Mouse (Mus musculus) Patski (cell line): Measurements from ENCODE around the gene Tmem94. TPM values are rescaled to one million over a fixed set of nuclear protein-coding genes. Genes with fewer than 3 reads are reported as not detected.

ENCODE experiments used
- ATAC-seq: fragments of 100-300 bp; one replicate; pipeline ENCODE4 v1.8.0; 2021
- CTCF ChIA-PET: fragments of 350-600 bp; sonication (Branson Sonifier 250); formaldehyde crosslinking; loops from one replicate; lab custom pipeline; 2022; ENCODE audit warnings: inconsistent platforms; lab: Charles Lee
- POLR2A ChIA-PET: fragments of 350-600 bp; sonication (Branson Sonifier 250); formaldehyde crosslinking; loops from one replicate; lab custom pipeline; 2022; ENCODE audit warnings: antibody characterized with exemption, inconsistent platforms; lab: Charles Lee
- DNase-seq: peaks from one replicate; pipeline ENCODE4 v3.0.0-alpha.2; 2011; ENCODE audit warnings: low read depth, low spot score
- H3K27me3 ChIP-seq: fragments of 371-371 bp; one replicate; pipeline ENCODE4 v1.5.1; 2021
- CTCF ChIP-seq: fragments of 100-300 bp; IDR thresholded peaks from one replicate; pipeline ENCODE4 v1.5.1; 2021
- in situ Hi-C: fragments of 300-500 bp; cut with MboI; formaldehyde crosslinking; loops from 3 replicates; pipeline ENCODE4 v1.11.1; 2018; ENCODE audit warnings: low pct_unique_long_range_greater_than_20kb, mixed read lengths
- polyA plus RNA-seq: library from polyadenylated mRNA; unstranded; gene quantifications from one replicate; pipeline ENCODE4 v1.2.3, GENCODE M21; 2021

The Tmem94 gene
- polyA plus RNA-seq, 1 experiment from 2014 or later, result 44.3 TPM

DNA sequence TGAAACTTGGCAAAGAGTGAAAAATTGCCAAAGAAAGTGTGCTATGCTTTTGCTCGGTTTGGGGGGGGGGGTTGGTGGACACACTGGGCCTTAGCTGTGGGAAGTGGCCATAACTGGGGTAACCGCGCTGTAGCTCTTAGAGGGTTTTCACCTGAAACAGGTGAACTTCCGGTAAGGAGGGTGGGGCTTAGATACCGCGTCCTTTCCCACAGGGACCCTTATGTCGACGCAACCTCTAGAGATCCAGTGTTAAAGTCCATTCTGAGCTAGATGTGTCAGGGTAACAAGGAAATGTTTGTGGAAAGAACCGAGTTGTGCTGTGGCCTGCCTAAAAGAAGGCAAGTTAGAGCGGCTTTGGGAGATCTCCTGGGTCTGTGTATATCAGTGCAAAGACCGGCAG lies 59.6 kb downstream of the Tmem94 start:
- in situ Hi-C loops, result loop anchor here (5.0 kb wide), 1 partner anchor 32 kb away; the partner anchor contains the start of gene Myo15b
- ChIA-PET CTCF (interaction anchor here (1.4 kb wide), 1 partner anchor 17 kb away, joined by 4 read pairs; no protein-coding TSS in a partner anchor), POLR2A (interaction anchor here (1.3 kb wide), 1 partner anchor 10 kb away, joined by 4 read pairs; no protein-coding TSS in a partner anchor)
- TF ChIP-seq CTCF, result no peak
- no peaks in the 10 kb centered on the region for H3K27me3 ChIP-seq
- ATAC-seq (no peak), DNase-seq (no peak)

DNA sequence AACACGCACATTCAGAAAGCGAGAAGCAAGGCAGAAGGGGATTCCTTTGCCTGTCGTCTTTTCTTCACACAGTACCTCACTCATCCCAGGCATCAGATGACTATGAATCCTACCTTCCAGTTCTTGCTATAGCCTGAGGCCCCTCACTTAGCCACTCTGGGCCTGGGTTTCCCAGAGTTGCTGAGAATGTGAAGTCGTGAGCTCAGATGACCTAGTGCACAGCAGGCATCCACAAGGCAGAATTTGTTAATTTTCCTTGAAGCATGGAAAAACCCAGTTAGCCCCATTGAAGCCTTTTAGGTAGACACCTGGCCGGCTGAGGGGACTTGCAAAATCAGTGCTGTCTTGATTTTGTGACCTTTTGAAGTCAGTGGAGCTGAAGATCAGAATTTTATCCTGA lies 61.3 kb downstream of the Tmem94 start:
- no peak for TF ChIP-seq CTCF
- in situ Hi-C loops, result no loop called here
- CTCF ChIA-PET, result interaction anchor here (0.8 to 9.1 kb wide), 2 partner anchors 12 to 16 kb away, joined by 3 to 46 read pairs; partner anchors contain the start of gene Tsen54

DNA sequence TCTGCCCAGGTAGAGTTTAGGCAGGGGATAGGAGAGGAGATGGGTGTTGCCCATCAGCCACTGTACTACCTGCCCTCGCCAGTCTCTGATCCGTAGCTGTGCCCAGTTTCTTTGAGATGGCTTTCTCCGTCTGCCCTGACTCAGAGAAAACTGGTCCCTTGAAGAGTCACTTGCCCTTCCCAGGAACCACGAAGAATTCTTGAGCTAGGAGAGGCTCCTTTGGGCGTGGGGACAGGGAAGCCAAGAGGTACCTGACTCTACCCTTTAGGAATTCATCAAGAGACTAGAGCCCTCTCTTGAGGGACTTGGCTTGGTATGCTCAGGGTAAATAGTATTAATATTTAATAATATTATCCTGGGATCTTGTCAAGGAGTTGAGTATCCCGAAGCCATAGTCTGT lies 62.4 kb downstream of the Tmem94 start:
- no peaks in the 10 kb centered on the region for H3K27me3 ChIP-seq
- no peak for DNase-seq
- TF ChIP-seq CTCF, result no peak
- ChIA-PET POLR2A (interaction anchor here (0.7 to 1.4 kb wide), 2 partner anchors 12 to 15 kb away, joined by 3 to 5 read pairs; no protein-coding TSS in a partner anchor), CTCF (interaction anchor here (0.9 to 9.1 kb wide), 3 partner anchors 12 to 105 kb away, joined by 3 to 46 read pairs (median 3); no protein-coding TSS in a partner anchor)
- no peak for ATAC-seq
- in situ Hi-C loops, result no loop called here

More for the DNA sequence above, 61.3 kb downstream of the Tmem94 start:
- no peak for ATAC-seq
- H3K27me3 ChIP-seq, result no peaks in the 10 kb centered on the region
- DNase-seq, result no peak
- POLR2A ChIA-PET, result no interaction called here

DNA sequence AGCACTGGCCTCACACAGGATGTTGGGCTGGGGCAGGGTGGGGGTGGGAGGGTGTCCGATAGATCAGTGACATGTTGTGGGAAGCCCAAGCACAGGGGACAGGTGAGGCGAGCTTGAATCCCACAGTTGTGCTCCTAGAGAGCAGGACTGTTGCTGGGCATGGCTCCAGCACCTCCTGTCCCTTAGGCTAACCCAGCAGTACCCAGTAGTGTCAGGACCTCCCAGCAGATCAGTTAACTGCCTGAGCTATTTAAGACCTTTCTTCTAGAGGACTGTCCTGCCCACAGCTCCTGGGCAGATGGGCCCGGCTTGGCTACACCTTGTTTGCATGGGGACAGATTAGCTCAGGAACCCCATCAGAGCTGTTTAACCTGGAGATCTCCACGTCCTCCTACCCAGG lies 63.8 kb downstream of the Tmem94 start:
- DNase-seq (no peak), ATAC-seq (no peak)
- TF ChIP-seq CTCF, result no peak
- no peaks in the 10 kb centered on the region for H3K27me3 ChIP-seq
- ChIA-PET CTCF (interaction anchor here (1.5 to 9.1 kb wide), 3 partner anchors 12 to 13 kb away, joined by 3 to 46 read pairs (median 5); no protein-coding TSS in a partner anchor), POLR2A (interaction anchor here (0.6 to 2.3 kb wide), 3 partner anchors 9 to 146 kb away, joined by 3 to 16 read pairs (median 4); partner anchors contain the start of gene Itgb4)
- in situ Hi-C loops, result no loop called here

DNA sequence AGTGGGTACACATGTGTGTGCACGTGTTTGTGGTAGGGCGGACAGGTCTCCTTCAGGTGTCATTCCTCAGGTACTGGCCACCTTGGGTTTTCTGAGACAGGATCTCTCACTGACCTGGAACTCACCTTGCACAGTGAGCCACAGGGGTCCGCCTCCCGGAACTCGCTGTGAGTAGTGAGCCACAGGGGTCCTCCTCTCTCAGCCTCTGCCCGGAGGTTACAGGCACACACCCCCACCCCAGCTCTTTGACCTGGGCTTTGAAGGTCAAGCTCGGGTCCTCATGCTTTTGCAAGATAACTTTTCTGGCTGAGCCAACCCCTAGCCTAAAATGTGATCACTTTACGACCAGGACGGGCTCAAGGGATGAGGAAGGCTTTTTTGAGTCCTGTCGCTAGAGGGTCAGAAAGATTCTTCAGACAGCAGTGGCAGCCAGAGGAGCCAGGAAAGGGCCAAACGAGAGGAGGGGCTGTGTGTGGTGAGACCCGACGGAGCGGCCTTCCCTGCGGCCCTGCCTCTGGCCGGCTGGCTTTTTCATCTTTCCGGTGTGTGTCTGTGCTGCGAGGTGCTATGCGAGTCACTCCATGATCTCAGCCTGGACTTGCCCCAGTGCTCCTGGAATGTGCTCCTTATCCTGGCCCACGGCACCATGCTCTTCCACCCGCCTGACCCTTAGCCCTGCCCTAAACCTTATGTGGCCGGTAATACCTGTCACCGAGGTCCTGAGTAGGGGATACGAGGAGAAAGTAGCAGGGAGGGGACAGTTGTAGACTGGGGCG lies 65.5 kb downstream of the Tmem94 start:
- ChIA-PET POLR2A (interaction anchor here (1.5 to 2.3 kb wide), 2 partner anchors 9 to 12 kb away, joined by 6 to 16 read pairs; no protein-coding TSS in a partner anchor), CTCF (interaction anchor here (1.1 to 9.1 kb wide), 3 partner anchors 11 to 29 kb away, joined by 3 to 46 read pairs (median 7); no protein-coding TSS in a partner anchor)
- no peak for TF ChIP-seq CTCF
- DNase-seq (no peak), ATAC-seq (peak; percentile 54)
- H3K27me3 ChIP-seq, result no peaks in the 10 kb centered on the region
- in situ Hi-C loops, result no loop called here

DNA sequence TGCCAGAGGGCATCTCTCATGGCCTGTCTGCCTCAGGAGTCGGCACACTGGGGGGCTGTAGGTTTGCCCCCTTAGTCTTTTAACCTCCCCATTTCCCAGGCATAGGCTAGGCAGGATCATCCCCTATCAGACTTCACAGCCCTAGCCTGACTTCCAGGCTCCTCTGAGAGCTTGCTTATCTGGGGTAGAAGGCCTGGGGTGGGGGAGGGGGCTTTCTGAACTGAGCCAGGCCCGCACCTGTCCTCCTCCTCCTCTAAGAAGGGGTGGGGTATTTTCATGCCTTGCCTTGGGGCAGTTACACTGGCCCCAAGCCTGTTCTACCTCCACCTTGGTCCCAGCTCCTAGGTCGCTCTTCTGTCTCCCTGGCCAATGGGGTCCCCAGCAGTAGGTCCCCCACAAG lies 66.3 kb downstream of the Tmem94 start:
- no peak for TF ChIP-seq CTCF
- DNase-seq (no peak), ATAC-seq (no peak)

DNA sequence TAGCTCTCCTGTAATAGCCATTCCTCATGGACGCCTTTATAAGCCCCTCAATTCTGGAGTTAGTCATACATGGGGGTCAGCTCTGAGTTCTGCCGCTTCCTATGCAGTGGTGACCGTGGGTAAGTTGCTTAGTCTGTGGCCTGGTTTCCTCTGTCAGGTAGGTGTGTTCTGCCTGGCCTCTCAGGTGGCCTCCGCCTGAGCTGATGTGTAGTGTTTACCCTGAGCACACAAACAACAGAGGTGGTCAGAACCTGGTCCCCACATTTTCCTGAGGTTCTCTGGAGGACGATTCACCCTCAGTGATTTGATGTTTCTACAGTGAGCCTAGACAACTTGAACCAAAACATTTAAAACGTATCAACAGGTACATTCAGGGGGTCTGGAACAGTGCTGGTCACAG lies 66.8 kb downstream of the Tmem94 start:
- no peaks in the 10 kb centered on the region for H3K27me3 ChIP-seq
- no peak for ATAC-seq
- in situ Hi-C loops, result no loop called here
- ChIA-PET CTCF (interaction anchor here (1.3 to 9.1 kb wide), 4 partner anchors 10 to 48 kb away, joined by 3 to 46 read pairs (median 8); no protein-coding TSS in a partner anchor), POLR2A (interaction anchor here (3.2 kb wide), 1 partner anchor 11 kb away, joined by 27 read pairs; no protein-coding TSS in a partner anchor)
- DNase-seq, result no peak
- TF ChIP-seq CTCF, result no peak

More for the DNA sequence above, 66.3 kb downstream of the Tmem94 start:
- H3K27me3 ChIP-seq, result no peaks in the 10 kb centered on the region
- POLR2A ChIA-PET, result interaction anchor here (3.2 kb wide), 1 partner anchor 11 kb away, joined by 27 read pairs; no protein-coding TSS in a partner anchor
- CTCF ChIA-PET, result interaction anchor here (1.3 to 9.1 kb wide), 4 partner anchors 11 to 49 kb away, joined by 3 to 46 read pairs (median 8); no protein-coding TSS in a partner anchor
- in situ Hi-C loops, result no loop called here

DNA sequence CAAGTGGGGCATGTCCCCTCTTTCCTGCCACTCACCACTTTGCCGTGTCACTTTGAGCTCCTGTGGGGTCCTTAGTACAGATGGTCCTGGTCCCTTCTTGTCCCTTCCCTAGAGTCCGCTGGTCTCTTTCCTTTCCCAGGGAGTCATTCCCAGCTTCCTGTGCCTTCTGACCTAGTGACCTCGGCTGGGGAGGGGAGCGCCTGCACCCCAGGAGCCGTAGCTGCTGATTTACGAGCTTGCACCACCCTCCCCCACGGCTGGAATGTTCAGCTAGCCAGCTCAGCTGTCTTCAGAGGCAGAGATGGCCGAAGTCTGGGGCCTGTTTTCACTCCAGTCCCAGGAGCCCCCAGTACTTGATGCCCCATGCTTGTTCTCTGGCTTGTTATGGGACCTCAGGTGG lies 67.3 kb downstream of the Tmem94 start:
- no peak for ATAC-seq
- no peak for TF ChIP-seq CTCF
- ChIA-PET CTCF (interaction anchor here (1.3 to 9.1 kb wide), 4 partner anchors 10 to 48 kb away, joined by 3 to 46 read pairs (median 8); no protein-coding TSS in a partner anchor), POLR2A (interaction anchor here (3.2 kb wide), 1 partner anchor 10 kb away, joined by 27 read pairs; no protein-coding TSS in a partner anchor)
- H3K27me3 ChIP-seq, result no peaks in the 10 kb centered on the region
- in situ Hi-C loops, result no loop called here
- DNase-seq, result no peak

DNA sequence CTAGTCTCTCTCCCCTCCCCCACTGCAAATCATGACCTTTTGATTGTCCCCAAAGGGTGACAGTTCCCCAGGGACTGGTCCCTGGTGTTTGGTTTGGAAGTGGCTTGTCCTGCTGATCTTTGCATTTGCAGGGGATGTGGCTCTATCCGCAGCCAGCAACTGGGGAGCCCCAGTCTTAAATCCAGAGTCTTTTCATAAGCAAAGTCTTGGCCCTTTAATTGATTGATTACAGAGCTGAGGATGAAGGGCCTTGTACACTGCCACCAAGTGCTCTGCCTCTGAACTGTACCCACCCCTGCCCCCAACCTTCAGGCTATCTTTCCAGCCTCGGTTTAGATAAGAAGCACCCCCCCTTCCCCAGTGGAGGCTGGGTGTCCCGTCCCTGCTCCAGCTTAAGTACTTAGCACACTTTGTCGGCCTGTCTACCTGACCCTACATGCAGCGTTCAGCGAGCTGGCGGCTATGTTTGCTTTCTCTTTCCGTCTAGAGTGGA lies 67.8 kb downstream of the Tmem94 start:
- DNase-seq, result no peak
- no peak for ATAC-seq
- in situ Hi-C loops, result no loop called here
- no peak for TF ChIP-seq CTCF
- ChIA-PET CTCF (interaction anchor here (1.8 to 9.1 kb wide), 3 partner anchors 9 to 27 kb away, joined by 7 to 46 read pairs (median 8); no protein-coding TSS in a partner anchor), POLR2A (interaction anchor here (3.2 kb wide), 1 partner anchor 10 kb away, joined by 27 read pairs; no protein-coding TSS in a partner anchor)
- H3K27me3 ChIP-seq, result no peaks in the 10 kb centered on the region

DNA sequence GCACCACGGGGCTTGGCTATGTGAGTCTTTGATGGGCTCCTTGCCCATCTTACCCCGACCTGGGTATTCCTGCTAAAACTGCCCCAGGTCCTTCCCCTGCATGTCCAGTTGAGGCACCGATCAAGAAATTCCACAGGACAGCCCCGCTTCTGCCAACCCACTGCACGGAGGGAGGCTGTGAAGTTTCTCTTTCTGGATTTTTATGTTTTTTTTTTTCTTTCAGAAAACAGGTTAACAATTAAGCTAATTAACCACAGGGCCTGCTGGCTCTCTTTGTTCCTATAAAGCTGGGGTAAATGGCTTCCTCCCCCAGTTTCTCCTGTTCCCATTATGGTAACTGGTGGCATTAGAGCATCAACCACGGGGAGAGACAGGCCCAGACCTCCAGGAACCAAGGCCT lies 68.8 kb downstream of the Tmem94 start:
- ChIA-PET POLR2A (interaction anchor here (0.5 to 3.2 kb wide), 6 partner anchors 9 to 206 kb away, joined by 3 to 27 read pairs (median 4); partner anchors contain the start of gene Slc25a19), CTCF (interaction anchor here (9.1 kb wide), 1 partner anchor 8 kb away, joined by 46 read pairs; no protein-coding TSS in a partner anchor)
- DNase-seq, result no peak
- no peaks in the 10 kb centered on the region for H3K27me3 ChIP-seq
- no peak for ATAC-seq
- no peak for TF ChIP-seq CTCF
- in situ Hi-C loops, result no loop called here
